Mouse (Mus musculus) liver, adult 2 months (tissue): ENCODE measurements at regions not wholly inside any gene's neighbourhood (a gene's known extent, or its start where the extent isn't known, plus 50 kb on each side); places are given as distances from the start of the nearest gene placed in this dataset.
"Not testable (repeated sequence)": the region's sequence is repeated elsewhere in the genome, so short reads cannot be mapped to it uniquely, and the experiment has no call there.

Experiments
- CTCF ChIP-seq: fragments of 200-500 bp; IDR thresholded peaks from 2 replicates; pipeline ENCODE4 v1.5.1; 2011; ENCODE audit warnings: low read depth, low read length, control low read depth
- POLR2A ChIP-seq: fragments of 200-500 bp; IDR thresholded peaks from 2 replicates; pipeline ENCODE4 v1.6.1; 2011; ENCODE audit warnings: low read length, control low read depth; ENCODE audit not compliant: insufficient read depth; ENCODE audit errors: extremely low read depth

DNA sequence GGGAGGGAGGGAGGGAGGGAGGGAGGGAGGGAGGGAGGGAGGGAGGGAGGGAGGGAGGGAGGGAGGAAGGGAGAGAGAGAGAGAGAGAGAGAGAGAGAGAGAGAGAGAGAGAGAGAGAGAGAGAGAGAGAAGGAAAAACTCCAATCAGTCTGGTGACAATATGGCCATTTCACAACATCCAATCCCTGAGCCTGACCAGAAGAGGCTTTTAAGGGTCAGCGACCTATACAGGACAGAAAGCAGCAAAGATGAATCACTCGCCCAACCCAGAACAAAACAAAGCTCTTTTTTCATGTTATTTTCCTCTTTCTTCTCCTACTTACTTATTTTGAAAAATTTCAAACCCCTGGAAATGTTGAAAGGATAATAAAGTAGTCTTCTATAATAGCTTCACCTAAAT lies 84.2 kb upstream of the Ndn start:
- TF ChIP-seq POLR2A, CTCF: not testable (repeated sequence)
